Mouse (Mus musculus) left cerebral cortex, adult 9 months (tissue): ENCODE results near the gene Mpp3.
A peak's percentile ranks its signal among the peaks of the same experiment; 100 is the strongest.

Source experiments
- DNase-seq, 2 experiments: peaks; one replicate each; pipeline ENCODE4 v3.0.0; 2022; ENCODE audit warnings: low spot score in 2 of 2

The Mpp3 gene

GRCm38 (mm10) chr11:102028087-102028816 is at the start of gene Mpp3:
Gene Mpp3 (minus strand): TSS chr11:102028461.
- DNase-seq, result no peak

- no peak for DNase-seq
Observed at GRCm38 (mm10) chr11:102073722-102074121, 45.5 kb upstream of the Mpp3 start.

- no peak for DNase-seq
Observed at GRCm38 (mm10) chr11:102072729-102073128, 44.5 kb upstream of the Mpp3 start.

- DNase-seq, result no peak
Observed at GRCm38 (mm10) chr11:102070426-102070825, 42.2 kb upstream of the Mpp3 start.

GRCm38 (mm10) chr11:102069633-102070032 is 41.4 kb upstream of the Mpp3 start:
- no peak for DNase-seq

- no peak for DNase-seq
Observed at GRCm38 (mm10) chr11:102068969-102069368, 40.7 kb upstream of the Mpp3 start.

- no peak for DNase-seq
Observed at GRCm38 (mm10) chr11:102063076-102063475, 34.8 kb upstream of the Mpp3 start.

- DNase-seq, result no peak
Observed at GRCm38 (mm10) chr11:102061941-102062473, 33.7 kb upstream of the Mpp3 start.

- peak; percentile 43 to 86 for DNase-seq
Observed at GRCm38 (mm10) chr11:102061236-102061940, 33.1 kb upstream of the Mpp3 start.

GRCm38 (mm10) chr11:102053847-102054246 is 25.6 kb upstream of the Mpp3 start:
- DNase-seq, result peak in 1 of 2 experiments; percentile 55

- DNase-seq, result no peak
Observed at GRCm38 (mm10) chr11:102053183-102053582, 24.9 kb upstream of the Mpp3 start.

- no peak for DNase-seq
Observed at GRCm38 (mm10) chr11:102052697-102053096, 24.4 kb upstream of the Mpp3 start.

- no peak for DNase-seq
Observed at GRCm38 (mm10) chr11:102051954-102052353, 23.7 kb upstream of the Mpp3 start.

- no peak for DNase-seq
Observed at GRCm38 (mm10) chr11:102051541-102051940, 23.3 kb upstream of the Mpp3 start.

GRCm38 (mm10) chr11:102049875-102050482 is 21.7 kb upstream of the Mpp3 start:
- DNase-seq, result no peak

- DNase-seq, result no peak
Observed at GRCm38 (mm10) chr11:102046607-102047006, 18.3 kb upstream of the Mpp3 start.

GRCm38 (mm10) chr11:102044691-102045212 is 16.5 kb upstream of the Mpp3 start:
- DNase-seq, result no peak

GRCm38 (mm10) chr11:102043381-102043780 is 15.1 kb upstream of the Mpp3 start:
- no peak for DNase-seq

- DNase-seq, result no peak
Observed at GRCm38 (mm10) chr11:102042971-102043370, 14.7 kb upstream of the Mpp3 start.

GRCm38 (mm10) chr11:102041350-102041949 is 13.2 kb upstream of the Mpp3 start, which contains the start of gene Cd300lg:
Gene Cd300lg (plus strand): TSS chr11:102041509.
- no peak for DNase-seq

GRCm38 (mm10) chr11:102040646-102041045 is 12.4 kb upstream of the Mpp3 start:
- DNase-seq, result no peak

GRCm38 (mm10) chr11:102040138-102040524 is 11.9 kb upstream of the Mpp3 start:
- DNase-seq, result peak in 1 of 2 experiments; percentile 70
